Mouse (Mus musculus) gastrocnemius, adult 18-20 months (tissue): ENCODE results near the gene Lyrm7. TPM values are rescaled to one million over a fixed set of nuclear protein-coding genes. Genes with fewer than 3 reads are reported as not detected.
A peak's percentile ranks its signal among the peaks of the same experiment; 100 is the strongest.
"Not testable (repeated sequence)": the region's sequence is repeated elsewhere in the genome, so short reads cannot be mapped to it uniquely, and the experiment has no call there.

Source experiments
- DNase-seq: peaks from one replicate; pipeline ENCODE4 v3.0.0; 2021; ENCODE audit warnings: low spot score
- total RNA-seq, 2 experiments: library from RNA; stranded (reverse); gene quantifications; 2 replicates each; pipeline ENCODE4 v1.2.3; 2021

Lyrm7 gene
- total RNA-seq, 2 experiments from 2014 or later = 18.6 to 19.1 TPM

DNA sequence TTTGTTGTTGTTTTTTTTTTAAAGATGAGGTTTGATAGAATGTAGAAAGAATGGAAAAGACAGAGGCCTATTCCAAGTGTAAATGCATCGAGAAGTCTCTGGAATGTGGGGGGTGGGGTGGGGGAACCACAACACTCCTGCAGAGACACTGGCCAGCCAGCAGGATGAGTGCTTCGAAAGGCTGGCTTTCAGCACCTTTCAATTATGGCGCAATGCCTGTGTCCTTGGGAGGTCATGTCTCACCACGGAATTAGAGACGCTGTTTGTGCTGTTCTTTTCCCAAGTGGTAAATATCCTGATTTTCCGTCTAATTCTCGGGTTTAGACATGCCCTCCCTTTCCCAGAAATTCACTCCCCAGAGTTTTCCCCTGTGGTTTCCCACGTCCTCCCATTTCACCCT is 22.0 kb upstream of the Lyrm7 start:
- peak; percentile 76 for DNase-seq

DNA sequence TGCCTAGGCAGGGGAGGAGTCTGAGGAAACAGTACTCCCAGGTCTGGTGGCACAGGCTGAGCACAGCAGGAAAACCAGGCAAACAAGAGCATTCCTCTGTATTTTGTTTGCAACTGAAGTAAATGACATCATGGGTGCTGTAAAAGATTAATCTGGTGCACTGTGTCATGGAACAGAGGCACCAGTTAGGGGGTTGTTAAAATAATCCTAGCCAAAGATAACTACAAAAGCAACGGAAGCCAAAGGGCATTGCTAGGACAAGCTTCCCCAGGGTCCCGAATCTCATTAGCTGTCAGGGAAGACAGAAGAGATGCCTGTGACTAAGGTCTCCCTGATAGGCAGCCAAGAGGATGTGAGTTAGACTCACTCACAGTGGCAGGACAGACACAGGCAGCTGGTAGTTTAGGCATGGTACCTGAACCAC is 20.3 kb upstream of the Lyrm7 start:
- no peak for DNase-seq

DNA sequence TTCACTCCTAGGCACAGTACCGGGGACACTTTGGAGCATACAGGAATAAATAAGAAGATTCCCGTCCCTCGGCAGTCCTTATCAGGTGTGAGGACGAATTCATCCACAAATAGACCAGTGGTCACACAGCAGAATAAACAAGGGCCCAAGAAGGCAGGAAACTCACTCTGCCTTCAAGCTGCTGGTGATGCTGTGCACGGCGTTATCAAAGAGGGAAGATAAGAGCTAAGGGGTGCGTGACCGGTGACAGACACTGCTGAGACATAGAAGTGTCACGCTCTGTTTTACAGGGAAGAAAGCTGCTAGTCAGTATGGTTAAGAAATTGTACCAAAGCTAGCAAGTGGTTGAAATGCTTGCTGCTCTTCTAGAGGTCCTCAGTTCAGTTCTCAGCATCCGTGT is 19.2 kb upstream of the Lyrm7 start:
- no peak for DNase-seq

DNA sequence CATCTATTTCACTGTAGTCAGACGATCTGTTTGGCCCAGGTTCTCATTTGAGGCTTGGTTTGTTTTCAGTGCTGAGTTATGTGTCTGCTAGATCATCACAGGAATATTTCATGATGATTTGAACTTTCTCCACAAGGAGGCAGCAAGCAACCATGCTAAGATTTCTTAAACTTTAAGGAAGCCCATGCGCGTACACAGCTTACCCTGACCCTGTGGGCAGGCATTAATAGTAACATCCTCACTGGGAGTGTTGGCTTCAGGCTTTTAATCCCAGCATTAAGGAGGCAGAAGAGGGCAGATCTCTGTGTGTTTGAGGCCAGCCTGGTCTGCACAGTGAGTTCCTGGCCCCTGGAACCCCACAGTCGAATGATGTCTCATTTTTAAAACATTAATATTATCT is 18.7 kb upstream of the Lyrm7 start:
- peak; percentile 90 for DNase-seq

DNA sequence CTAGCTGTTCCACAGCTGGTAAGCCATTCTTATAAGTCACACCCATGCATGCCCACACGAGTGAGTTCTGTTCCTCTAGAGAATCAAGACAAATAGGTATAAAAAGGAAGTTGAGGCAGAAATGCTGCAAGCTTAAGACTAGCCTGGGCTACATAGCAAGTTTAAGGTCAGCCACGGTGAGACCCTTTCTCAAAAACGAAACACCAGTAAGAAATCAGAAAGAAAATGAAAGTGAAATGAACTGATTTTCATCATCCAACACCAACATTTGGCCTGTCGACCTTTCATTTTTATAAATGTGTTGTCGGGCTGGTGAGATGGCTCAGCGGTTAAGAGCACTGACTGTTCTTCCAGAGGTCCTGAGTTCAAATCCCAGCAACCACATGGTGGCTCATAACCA is 18.2 kb upstream of the Lyrm7 start:
- DNase-seq = no peak

DNA sequence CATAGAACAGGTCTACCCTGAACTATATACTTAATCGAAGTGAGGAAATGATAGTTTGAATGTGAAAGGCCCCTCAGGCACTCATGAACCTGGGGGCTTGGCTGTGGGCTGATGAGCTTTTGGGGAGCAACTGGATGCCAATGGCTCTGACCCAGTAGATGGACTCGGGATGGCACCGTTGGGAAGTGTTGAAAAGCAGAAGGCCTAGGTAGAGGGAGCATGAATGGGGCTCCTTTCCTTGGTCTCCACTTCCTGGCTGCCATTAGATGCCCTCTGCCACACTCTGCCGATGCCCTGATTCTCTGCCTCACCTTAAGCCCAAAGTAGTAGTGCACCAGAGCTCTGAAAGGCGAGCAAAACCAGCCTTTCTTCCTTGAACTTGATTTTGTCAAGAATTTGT is 15.3 kb upstream of the Lyrm7 start:
- no peak for DNase-seq

GRCm38 (mm10) chr11:54871831-54872537 is 11.3 kb upstream of the Lyrm7 start:
- peak; percentile 25 for DNase-seq

GRCm38 (mm10) chr11:54869318-54869717 is 8.6 kb upstream of the Lyrm7 start:
- DNase-seq = no peak

DNA sequence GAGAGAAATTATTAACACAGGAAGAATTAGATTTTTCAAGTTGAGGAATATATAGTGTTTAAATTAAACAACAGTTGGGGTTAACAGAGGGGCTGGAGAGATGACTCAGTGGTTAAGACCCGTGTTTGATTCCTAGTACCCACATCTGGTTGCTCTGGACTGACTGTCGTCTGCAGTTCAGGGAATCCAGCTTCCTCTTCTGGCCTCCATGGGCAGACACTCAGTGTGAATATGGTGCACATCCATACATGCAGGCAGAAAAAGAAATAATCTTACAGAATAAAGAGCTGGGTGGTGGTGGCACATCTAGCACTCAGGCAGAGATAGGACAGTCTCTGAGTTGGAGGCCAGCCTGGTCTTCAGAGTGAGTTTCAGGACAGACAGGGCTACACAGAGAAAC is 7.7 kb upstream of the Lyrm7 start:
- DNase-seq = no peak

DNA sequence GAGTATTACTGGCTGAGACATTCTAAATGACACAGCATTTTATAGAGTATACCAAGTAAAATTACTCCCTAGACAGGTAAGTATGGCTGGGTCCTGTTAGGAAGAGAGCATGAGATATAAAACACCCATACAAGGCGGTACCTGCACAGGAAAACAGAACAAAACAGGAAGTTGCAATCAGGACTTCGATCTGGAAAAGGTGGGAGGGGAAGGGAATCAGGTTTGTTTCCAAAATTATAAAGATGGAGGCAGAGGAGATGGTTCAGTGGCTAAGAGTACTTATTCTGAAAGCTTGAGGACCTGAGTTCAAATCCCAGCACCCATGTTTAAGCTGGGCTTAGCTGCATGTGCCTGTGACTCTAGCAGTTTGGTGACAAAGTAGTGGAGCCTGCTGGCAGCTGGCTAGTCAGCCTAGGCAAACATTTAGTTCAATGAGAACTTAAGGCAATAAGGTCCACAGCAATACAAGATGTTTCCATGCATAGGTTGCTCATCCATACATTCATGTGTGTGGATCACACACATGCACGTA is 7.3 kb upstream of the Lyrm7 start:
- DNase-seq = no peak

- no peak for DNase-seq
Measured at GRCm38 (mm10) chr11:54867049-54867385, 6.3 kb upstream of the Lyrm7 start.

- DNase-seq = peak; percentile 91
Measured at GRCm38 (mm10) chr11:54866119-54867048, 5.7 kb upstream of the Lyrm7 start, which contains the start of gene Hint1. TSS of gene Hint1 (plus strand) at chr11:54866383.

DNA sequence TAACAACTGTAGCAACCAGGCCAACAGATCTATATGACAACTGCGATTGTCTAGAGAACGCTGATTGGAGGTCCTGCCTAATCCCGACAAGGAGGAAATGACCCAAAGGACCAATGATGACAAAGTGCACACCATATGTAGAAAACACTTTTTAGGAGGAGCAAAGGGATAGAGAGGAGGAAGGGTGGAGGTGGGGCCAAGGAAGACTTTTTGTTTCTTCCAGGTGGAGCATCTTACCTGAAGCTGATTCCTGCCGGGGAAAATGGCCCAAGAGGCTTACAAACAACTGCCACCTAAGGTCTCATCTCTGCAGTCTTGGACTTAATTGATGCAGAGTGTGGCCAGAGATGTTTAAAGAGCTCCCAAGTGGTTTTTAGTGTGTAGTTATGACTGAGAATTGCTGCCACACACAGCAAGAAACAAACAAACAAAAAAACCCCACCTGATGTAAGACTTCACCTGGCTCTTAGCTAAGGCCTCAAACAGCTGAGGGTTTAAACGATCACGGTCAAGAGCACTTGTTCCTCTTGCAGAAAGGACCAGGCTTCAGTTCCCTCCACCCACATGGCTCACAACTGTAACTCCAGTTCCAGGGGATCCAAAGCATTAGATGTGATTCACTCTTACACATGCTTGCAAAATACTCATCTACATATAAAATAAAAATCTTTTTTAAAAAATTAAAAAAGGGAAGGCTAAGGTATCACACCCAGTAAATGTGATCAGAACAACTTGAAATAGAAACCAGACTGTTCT is 4.8 kb upstream of the Lyrm7 start:
- DNase-seq = no peak

GRCm38 (mm10) chr11:54862621-54863520 is 2.2 kb upstream of the Lyrm7 start:
- DNase-seq = peak; percentile 55

- no peak for DNase-seq
Measured at GRCm38 (mm10) chr11:54861471-54862420, 1.0 kb upstream of the Lyrm7 start.

- no peak for DNase-seq
Measured at GRCm38 (mm10) chr11:54859322-54860165, 1.2 kb downstream of the Lyrm7 start.

DNA sequence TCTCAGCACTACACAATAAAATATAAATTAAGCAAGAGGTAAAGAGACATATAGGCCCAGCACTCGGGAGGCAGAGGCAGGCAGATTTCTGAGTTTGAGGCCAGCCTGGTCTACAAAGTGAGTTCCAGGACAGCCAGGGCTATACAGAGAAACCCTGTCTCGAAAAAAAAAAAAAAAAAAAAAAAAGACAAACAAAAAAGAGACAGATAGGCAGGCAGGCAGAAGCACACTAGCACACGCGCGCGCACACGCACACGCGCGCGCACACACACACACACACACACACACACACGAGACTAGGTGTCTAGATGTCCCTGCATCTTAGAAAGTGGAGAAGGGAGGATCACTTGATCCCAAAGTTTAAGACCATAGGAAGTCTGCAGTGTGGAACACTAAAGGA is 1.8 kb downstream of the Lyrm7 start:
- DNase-seq = not testable (repeated sequence)

- no peak for DNase-seq
Measured at GRCm38 (mm10) chr11:54851656-54852055, 9.1 kb downstream of the Lyrm7 start.
